Mouse (Mus musculus): Measurements from ENCODE around the gene Sel1l. TPM values are rescaled to one million over a fixed set of nuclear protein-coding genes. Genes with fewer than 3 reads are reported as not detected.

The Sel1l gene
- polyA plus RNA-seq, 1 experiment from 2014 or later, result 73.1 TPM

DNA sequence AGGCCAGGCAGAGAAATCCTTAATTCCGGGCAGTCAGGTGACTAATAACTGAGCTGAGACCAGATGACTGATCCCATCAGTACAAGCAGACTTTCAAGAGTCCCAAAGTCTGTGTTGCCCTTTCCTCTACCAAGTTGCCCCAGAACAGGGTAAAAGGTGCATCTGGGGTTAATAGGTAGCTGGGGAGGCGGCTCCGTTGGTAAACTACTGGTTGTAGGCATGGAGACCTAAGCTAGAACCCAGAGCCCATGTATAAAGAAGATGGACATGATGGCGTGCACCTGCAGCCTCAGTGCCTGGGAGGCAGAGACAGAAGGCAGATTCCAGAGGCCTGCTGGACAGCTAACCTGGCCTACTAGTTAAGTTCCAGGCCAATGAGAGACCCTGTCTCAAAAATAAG lies 30.2 kb downstream of the Sel1l start:
- POLR2A ChIA-PET, result no interaction called here
- CTCF ChIA-PET, result interaction anchor here (1.0 to 1.3 kb wide), 2 partner anchors 22 to 27 kb away, joined by 3 read pairs; no protein-coding TSS in a partner anchor
- no peak for TF ChIP-seq CTCF (IDR thresholded peaks at IDR 0.05)
- in situ Hi-C loops (cut with MboI; ENCODE audit: low pct_unique_long_range_greater_than_20kb), result no loop called here
- no peaks in the 10 kb centered on the region for H3K27me3 ChIP-seq
- DNase-seq (ENCODE audit: low read depth, low spot score) (no peak), ATAC-seq (no peak)

DNA sequence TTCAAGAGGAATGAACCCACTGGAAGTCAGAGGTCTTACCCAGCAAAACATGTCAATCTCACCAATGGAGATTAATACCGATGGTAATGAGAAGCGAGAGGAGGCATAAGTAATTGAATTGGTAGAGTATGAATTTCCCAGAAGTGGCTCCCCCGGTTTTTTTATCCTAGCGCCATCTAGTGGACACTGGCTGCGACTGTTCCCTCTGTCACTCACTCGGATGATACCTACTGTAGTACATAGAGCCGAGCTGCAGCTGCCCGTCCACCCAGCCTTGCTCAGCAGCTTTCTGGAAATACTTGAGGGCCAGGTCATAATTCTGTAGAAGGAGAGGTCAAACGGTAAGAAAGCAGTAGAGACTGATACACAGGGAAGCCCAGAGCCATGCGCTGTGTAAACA lies 33.0 kb downstream of the Sel1l start:
- ATAC-seq (peak; percentile 89), DNase-seq (ENCODE audit: low read depth, low spot score) (no peak)
- ChIA-PET CTCF (interaction anchor here (0.9 to 1.3 kb wide), 3 partner anchors 8 to 10 kb away, joined by 3 to 4 read pairs (median 3); no protein-coding TSS in a partner anchor), POLR2A (no interaction called here)
- in situ Hi-C loops (cut with MboI; ENCODE audit: low pct_unique_long_range_greater_than_20kb), result no loop called here
- TF ChIP-seq CTCF (IDR thresholded peaks at IDR 0.05), result peak; percentile 88
- H3K27me3 ChIP-seq, result no peaks in the 10 kb centered on the region

DNA sequence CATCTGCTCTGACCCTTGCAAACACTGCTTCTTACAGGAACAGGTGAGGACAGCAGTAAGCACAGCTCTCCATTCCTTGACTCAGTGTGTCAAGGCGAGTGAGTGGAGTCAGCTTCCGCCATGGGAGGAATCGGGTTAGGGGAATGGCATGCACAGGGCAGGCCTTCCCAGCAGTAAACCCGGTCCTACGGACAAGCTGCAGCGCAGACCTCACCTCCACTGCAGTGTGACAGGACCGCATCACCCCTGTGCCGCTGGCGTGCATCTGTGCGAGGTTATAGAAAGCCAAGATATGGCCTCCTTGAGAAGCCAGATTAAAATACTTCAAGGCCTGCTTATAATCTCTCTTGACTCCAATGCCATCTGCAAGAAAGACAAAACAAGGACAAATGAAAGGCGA lies 33.4 kb downstream of the Sel1l start:
- TF ChIP-seq CTCF (IDR thresholded peaks at IDR 0.05), result no peak
- in situ Hi-C loops (cut with MboI; ENCODE audit: low pct_unique_long_range_greater_than_20kb), result no loop called here
- ATAC-seq (no peak), DNase-seq (ENCODE audit: low read depth, low spot score) (no peak)
- ChIA-PET CTCF (interaction anchor here (1.0 to 1.2 kb wide), 2 partner anchors 9 to 10 kb away, joined by 4 read pairs; no protein-coding TSS in a partner anchor), POLR2A (no interaction called here)
- H3K27me3 ChIP-seq, result no peaks in the 10 kb centered on the region

DNA sequence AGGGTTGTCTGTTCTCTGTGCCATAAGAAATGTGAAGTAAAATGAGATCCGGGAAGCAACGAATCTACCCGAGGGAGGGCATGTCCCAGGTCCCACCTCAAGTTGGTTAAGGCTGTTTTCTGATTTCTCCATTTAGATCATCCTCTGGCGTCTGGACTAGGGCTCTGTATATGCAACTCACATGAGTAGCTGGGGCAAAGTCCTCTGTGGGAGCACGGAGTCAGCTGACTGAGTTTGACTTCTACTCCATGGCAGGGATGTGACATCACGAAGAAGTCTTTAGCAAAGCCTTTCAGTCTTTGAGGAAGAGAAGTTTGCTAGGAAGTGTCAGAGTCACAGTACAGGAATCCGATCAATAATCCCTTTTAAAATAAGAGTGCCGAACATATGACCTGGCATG lies 40.0 kb downstream of the Sel1l start:
- no peaks in the 10 kb centered on the region for H3K27me3 ChIP-seq
- CTCF ChIA-PET, result no interaction called here

DNA sequence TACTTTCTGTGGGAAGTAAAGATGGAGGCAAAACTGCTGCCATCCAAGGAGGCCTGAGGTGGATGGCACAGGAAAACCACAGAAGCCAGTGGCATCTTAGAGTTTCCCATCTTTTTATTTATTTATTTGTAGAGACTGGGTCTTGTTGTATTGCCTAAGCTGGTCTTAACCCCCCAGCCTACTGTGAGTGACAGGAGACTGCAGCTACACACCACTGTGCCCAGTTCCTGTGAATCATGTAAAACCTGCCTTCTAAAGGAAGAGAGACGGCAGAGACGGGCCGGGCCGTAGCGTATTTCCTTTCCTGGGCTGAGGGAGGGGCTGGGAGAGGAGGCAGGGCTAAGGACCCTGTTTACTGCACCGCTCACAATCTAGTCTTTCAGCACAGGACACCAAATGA lies 41.2 kb downstream of the Sel1l start:
- H3K27me3 ChIP-seq, result no peaks in the 10 kb centered on the region
- CTCF ChIA-PET, result interaction anchor here (1.1 kb wide), 1 partner anchor 9 kb away, joined by 3 read pairs; no protein-coding TSS in a partner anchor
- in situ Hi-C loops (cut with MboI; ENCODE audit: low pct_unique_long_range_greater_than_20kb), result no loop called here
- no peak for DNase-seq (ENCODE audit: low read depth, low spot score)
- ATAC-seq, result no peak
- POLR2A ChIA-PET, result no interaction called here
- TF ChIP-seq CTCF (IDR thresholded peaks at IDR 0.05), result no peak

More for the DNA sequence above, 40.0 kb downstream of the Sel1l start:
- TF ChIP-seq CTCF (IDR thresholded peaks at IDR 0.05), result no peak
- DNase-seq (ENCODE audit: low read depth, low spot score) (no peak), ATAC-seq (no peak)
- POLR2A ChIA-PET, result interaction anchor here (0.6 kb wide), 1 partner anchor 53 kb away, joined by 3 read pairs; no protein-coding TSS in a partner anchor
- in situ Hi-C loops (cut with MboI; ENCODE audit: low pct_unique_long_range_greater_than_20kb), result no loop called here

DNA sequence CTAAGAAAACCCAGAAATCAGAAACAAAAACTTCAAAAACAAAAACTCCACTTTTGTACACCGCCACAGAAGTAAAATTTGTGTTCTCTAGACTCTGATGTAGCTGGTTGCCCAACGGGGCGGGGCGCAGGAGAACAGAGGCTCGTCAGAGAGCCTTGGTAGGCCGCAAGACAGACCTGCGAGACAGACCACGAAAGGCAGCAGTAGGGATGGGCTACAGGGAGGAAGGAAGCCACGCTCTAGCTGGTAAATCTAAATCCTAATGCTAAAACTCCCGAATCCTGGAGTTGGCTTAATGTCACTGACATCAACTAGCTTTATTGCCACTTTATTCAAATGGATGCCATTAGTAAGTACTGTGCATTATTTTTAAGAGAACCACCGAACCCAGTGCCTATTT lies 41.9 kb downstream of the Sel1l start:
- DNase-seq (ENCODE audit: low read depth, low spot score) (no peak), ATAC-seq (no peak)
- ChIA-PET POLR2A (no interaction called here), CTCF (interaction anchor here (1.1 kb wide), 1 partner anchor 10 kb away, joined by 3 read pairs; no protein-coding TSS in a partner anchor)
- H3K27me3 ChIP-seq, result no peaks in the 10 kb centered on the region
- TF ChIP-seq CTCF (IDR thresholded peaks at IDR 0.05), result no peak
- in situ Hi-C loops (cut with MboI; ENCODE audit: low pct_unique_long_range_greater_than_20kb), result no loop called here

DNA sequence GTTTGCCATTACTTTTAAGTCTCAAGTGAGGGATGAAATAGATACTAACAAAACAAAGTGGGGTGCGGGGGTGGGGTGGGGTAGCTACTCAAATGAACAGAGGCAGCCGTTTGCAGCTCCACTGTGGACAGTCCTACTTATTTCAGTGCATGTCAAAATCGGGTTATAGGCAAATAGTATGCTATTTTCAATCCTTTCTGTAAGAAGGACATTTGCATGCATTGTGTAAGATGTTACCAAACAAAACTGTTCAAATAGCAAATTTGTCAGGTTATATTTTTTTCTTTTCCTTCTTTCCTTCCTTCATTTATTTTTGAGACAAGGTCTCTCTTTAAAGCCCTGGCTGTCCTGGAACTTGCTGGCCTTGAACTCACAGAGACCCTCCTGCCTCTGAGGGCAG lies 44.7 kb downstream of the Sel1l start:
- no peak for TF ChIP-seq CTCF (IDR thresholded peaks at IDR 0.05)
- in situ Hi-C loops (cut with MboI; ENCODE audit: low pct_unique_long_range_greater_than_20kb), result no loop called here
- DNase-seq (ENCODE audit: low read depth, low spot score) (no peak), ATAC-seq (no peak)
- no peaks in the 10 kb centered on the region for H3K27me3 ChIP-seq
- CTCF ChIA-PET, result no interaction called here
- POLR2A ChIA-PET, result no interaction called here

DNA sequence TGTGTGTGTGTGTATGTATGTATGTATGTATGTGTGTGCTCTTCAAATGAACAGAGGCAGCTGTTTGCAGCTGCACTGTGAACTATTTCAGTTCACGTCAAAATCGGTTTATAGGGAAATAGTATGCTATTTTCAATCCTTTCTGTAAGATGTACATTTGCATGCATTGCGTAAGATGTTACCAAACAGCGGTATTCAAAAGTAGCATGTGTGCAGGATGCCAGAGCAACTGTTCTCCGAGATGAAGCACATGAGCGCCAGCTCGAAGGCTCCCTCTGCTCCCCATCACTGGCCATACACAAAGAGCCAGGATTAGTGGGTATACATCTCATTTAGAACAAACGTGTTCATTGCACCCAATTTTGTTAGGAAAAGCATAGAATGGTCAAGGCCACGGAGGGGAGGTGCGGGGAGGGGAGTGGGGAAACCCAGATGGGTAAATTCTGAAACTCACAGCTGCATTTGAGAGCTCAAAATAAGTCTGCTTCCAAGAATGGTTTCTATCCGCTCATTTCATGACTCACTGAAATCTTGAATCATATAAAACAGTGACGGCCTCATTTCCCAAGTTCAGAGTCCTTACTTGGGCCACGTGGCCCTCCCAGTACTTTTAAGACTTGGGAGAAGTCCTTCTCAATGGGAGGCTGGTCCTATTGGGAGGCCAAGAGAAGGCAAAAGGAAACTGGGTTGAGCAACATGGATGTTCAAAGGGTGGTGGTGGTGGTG lies 45.6 kb downstream of the Sel1l start:
- ATAC-seq (no peak), DNase-seq (ENCODE audit: low read depth, low spot score) (no peak)
- in situ Hi-C loops (cut with MboI; ENCODE audit: low pct_unique_long_range_greater_than_20kb), result no loop called here
- ChIA-PET CTCF (interaction anchor here (1.9 kb wide), 1 partner anchor 14 kb away, joined by 6 read pairs; no protein-coding TSS in a partner anchor), POLR2A (no interaction called here)
- TF ChIP-seq CTCF (IDR thresholded peaks at IDR 0.05), result no peak
- H3K27me3 ChIP-seq, result no peaks in the 10 kb centered on the region

DNA sequence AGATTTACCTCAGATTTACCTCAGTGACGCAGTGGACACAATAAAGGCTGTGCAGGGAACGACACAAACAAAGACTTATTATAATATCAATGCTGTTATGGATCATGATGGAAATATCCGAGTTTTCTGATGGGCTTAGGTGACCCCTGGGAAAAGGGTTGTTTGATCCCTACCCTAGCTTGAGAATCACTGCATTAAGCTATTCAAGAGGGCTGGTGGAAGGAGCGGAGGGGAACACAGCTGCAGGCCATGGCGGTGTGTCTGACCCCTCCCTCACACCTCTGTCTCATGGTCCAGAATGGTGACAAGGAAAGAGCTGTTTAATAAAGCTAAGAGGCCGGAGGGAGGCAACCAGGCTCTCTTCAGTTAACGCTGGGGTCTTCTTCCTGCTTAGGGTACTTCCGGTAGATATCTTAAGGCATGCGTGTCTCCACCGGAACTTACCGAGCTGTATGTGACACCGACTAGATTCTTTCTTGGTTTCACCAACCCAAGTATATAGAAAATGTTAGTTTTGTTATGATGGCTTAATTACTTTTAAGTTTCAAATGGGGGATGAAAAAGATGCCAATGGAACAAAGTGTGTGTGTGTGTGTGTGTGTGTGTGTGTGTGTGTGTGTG lies 46.3 kb downstream of the Sel1l start:
- no peak for TF ChIP-seq CTCF (IDR thresholded peaks at IDR 0.05)
- in situ Hi-C loops (cut with MboI; ENCODE audit: low pct_unique_long_range_greater_than_20kb), result no loop called here
- ATAC-seq (no peak), DNase-seq (ENCODE audit: low read depth, low spot score) (no peak)
- H3K27me3 ChIP-seq, result no peaks in the 10 kb centered on the region
- CTCF ChIA-PET, result interaction anchor here (1.9 kb wide), 1 partner anchor 13 kb away, joined by 6 read pairs; no protein-coding TSS in a partner anchor
- POLR2A ChIA-PET, result no interaction called here

DNA sequence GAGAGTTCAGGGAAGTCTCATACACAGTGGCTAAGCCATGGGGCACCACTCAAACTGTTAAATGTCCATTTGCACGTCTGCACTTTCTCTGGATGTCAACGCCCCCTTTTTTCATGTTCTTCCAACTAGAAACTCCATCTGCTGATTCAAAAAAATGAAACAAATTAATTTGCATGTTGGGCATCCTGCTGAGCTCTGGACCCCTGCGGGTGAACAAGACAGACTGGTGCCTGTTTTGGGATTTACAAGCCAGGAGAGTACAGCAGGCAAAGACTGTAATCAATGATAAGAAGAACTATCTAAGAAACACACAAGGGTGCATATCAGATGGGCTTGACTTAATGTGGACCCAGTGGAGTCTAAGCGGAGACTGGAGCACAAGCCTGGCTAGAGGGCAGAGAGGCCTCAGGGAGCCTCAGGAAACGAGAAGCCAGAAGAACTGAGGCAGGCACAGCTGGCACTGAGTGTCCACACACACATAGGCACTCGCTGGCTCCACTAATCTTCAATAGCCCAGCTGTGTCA lies 48.0 kb downstream of the Sel1l start:
- ChIA-PET CTCF (interaction anchor here (1.3 to 1.6 kb wide), 2 partner anchors 11 to 160 kb away, joined by 3 to 4 read pairs; no protein-coding TSS in a partner anchor), POLR2A (no interaction called here)
- ATAC-seq (no peak), DNase-seq (ENCODE audit: low read depth, low spot score) (no peak)
- no peak for TF ChIP-seq CTCF (IDR thresholded peaks at IDR 0.05)
- H3K27me3 ChIP-seq, result no peaks in the 10 kb centered on the region
- in situ Hi-C loops (cut with MboI; ENCODE audit: low pct_unique_long_range_greater_than_20kb), result no loop called here
